In the genomic region with DNA sequence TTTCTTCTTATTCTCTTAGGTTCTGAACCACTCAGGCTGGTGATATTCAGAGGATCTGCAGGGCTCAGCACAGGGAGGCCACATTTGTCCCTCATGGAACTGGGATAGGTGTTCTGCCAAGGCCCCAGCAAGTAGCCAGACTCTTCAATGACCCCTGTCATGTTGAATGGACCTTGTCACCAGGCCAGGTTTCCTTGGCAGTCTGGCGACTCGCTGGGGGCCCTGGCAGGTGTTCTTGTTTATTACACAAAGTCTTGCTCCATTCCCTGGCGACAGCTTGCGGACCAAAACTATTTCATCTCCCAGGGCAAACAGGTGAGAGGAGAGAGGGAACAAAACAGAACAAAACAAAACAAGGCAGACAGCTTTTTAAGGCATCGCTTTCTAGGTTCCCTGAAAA, we compare ENCODE assay signal across 8 mouse cellular contexts. TPM values are rescaled to one million over a fixed set of nuclear protein-coding genes. Genes with fewer than 3 reads are reported as not detected.
A peak's percentile ranks its signal among the peaks of the same experiment; 100 is the strongest.
DNase-seq lines count a peak whose midpoint lies in the region; ATAC-seq lines count a peak whose summit lies in the region.

No protein-coding gene starts in this region.

- H3K4me1 ChIP-seq in hindbrain, embryonic 16.5 days (ENCODE audit: control insufficient read depth, insufficient read depth, low read depth, low read length) = no peaks in the 10 kb centered on the region
- H3K4me1 ChIP-seq in hindbrain, embryonic 11.5 days (replicated peaks; ENCODE audit: control insufficient read depth, insufficient read depth, low read length) = no peaks in the 10 kb centered on the region

- no peak overlapping the region for H3K4me2 ChIP-seq in hindbrain, embryonic 16.5 days (ENCODE audit: low read length)
- H3K4me2 ChIP-seq in hindbrain, embryonic 11.5 days (replicated peaks; ENCODE audit: low read depth, low read length) = no peak overlapping the region

- H3K27ac ChIP-seq in hindbrain, embryonic 16.5 days (ENCODE audit: low read depth, low read length) = no peak overlapping the region
- H3K27ac ChIP-seq in hindbrain, embryonic 11.5 days (ENCODE audit: low read depth, low read length) = no peak overlapping the region

- H3K9ac ChIP-seq in hindbrain, embryonic 16.5 days (ENCODE audit: low read depth, low read length) = no peak overlapping the region
- H3K9ac ChIP-seq in hindbrain, embryonic 11.5 days (ENCODE audit: low read depth, low read length) = no peak overlapping the region

- H3K4me3 ChIP-seq in hindbrain, embryonic 16.5 days (ENCODE audit: low read length) = no peak overlapping the region
- H3K4me3 ChIP-seq in hindbrain, embryonic 11.5 days (ENCODE audit: low read depth, low read length) = no peak overlapping the region

- 47% methylated on average over 5 of the region's 5 CpGs for WGBS in hindbrain, embryonic 16.5 days
- WGBS in hindbrain, embryonic 11.5 days = 72% methylated on average over 5 of the region's 5 CpGs

- ATAC-seq in hindbrain, embryonic 16.5 days = peak; percentile 86
- ATAC-seq in hindbrain, embryonic 11.5 days (ENCODE audit: low FRiP score) = no peak
- no peak for ATAC-seq in granulocyte monocyte progenitor cell, adult 5-6 weeks (replicated peaks; ENCODE audit: poor library complexity, severe bottlenecking)

- no peaks in the 10 kb centered on the region for H3K9me3 ChIP-seq in hindbrain, embryonic 16.5 days (ENCODE audit: control insufficient read depth, low read length)
- H3K9me3 ChIP-seq in hindbrain, embryonic 11.5 days (ENCODE audit: control insufficient read depth, low read length) = no peaks in the 10 kb centered on the region

- no peak for DNase-seq in hindbrain, embryonic 11.5 days (ENCODE audit: low spot score)
- peak; percentile 82 for DNase-seq in brain, adult 2 months (ENCODE audit: low read depth, low spot score)
- peak; percentile 95 for DNase-seq in gastrocnemius, adult 18-20 months (ENCODE audit: low spot score)
- peak; percentile 52 for DNase-seq in layer of hippocampus, adult 11-12 months (ENCODE audit: low spot score)
- peak; percentile 29 for DNase-seq in lung, postnatal 14 days
- DNase-seq in urinary bladder, postnatal 25 days (ENCODE audit: low spot score) = no peak

- H3K36me3 ChIP-seq in hindbrain, embryonic 16.5 days (ENCODE audit: control insufficient read depth, insufficient read depth, low read length) = no peaks in the 10 kb centered on the region
- no peaks in the 10 kb centered on the region for H3K36me3 ChIP-seq in hindbrain, embryonic 11.5 days (ENCODE audit: control insufficient read depth, insufficient read depth, low read length)

- H3K27me3 ChIP-seq in hindbrain, embryonic 16.5 days (replicated peaks; ENCODE audit: control insufficient read depth, insufficient read depth, low read length) = no peaks in the 10 kb centered on the region
- H3K27me3 ChIP-seq in hindbrain, embryonic 11.5 days (ENCODE audit: control insufficient read depth, insufficient read depth, low read length) = no peaks in the 10 kb centered on the region

RNA-seq across cellular contexts. Expression of a gene that starts 57.7 kb away (rescaled TPM):
- 119 and 137 TPM in 2 replicates for polyA plus RNA-seq in hindbrain, embryonic 16.5 days (2015; fragmentation: Nextera tagmentation; extraction: Ambion mirVana)
- polyA plus RNA-seq in hindbrain, embryonic 11.5 days (2014; fragmentation: Nextera tagmentation; extraction: Ambion mirVana) = 170 and 197 TPM in 2 replicates
- total RNA-seq in gastrocnemius, adult 18-20 months (2021) = 100 to 1,000 TPM; 249 to 268 TPM
- 47.5 and 67.5 TPM in 2 replicates for total RNA-seq in granulocyte monocyte progenitor cell, adult 5-6 weeks (2014; fragmentation: Nextera tagmentation)
- 89.0 and 111 TPM in 2 replicates for total RNA-seq in granulocyte monocyte progenitor cell, adult 5-6 weeks (2017)

Comparison
In these comparisons a context has a peak if more than half of its experiments do, and no peak if none do; other contexts are left out.
1. DNase-seq: peak in brain, adult 2 months (single experiment), gastrocnemius, adult 18-20 months (single experiment), layer of hippocampus, adult 11-12 months (single experiment) and lung, postnatal 14 days (single experiment); none in hindbrain, embryonic 11.5 days (single experiment) and urinary bladder, postnatal 25 days (single experiment).